Mouse (Mus musculus) hindbrain, embryonic 15.5 days (tissue): ENCODE data around the gene Gm7073. TPM values are rescaled to one million over a fixed set of nuclear protein-coding genes. Genes with fewer than 3 reads are reported as not detected.
A peak's percentile ranks its signal among the peaks of the same experiment; 100 is the strongest.

ENCODE experiments used
- ATAC-seq: fragments of 200-750 bp; cut with Nextera tagmentation; 2 replicates; pipeline ENCODE4 v1.8.0; 2017; ENCODE audit warnings: low read depth, moderate number of reproducible peaks, moderate TSS enrichment; ENCODE audit not compliant: low FRiP score
- H3K27ac ChIP-seq: fragments of 300-500 bp; sonication (generic); replicated peaks from 2 replicates; pipeline ENCODE4 v1.5.1; 2015; ENCODE audit warnings: mild to moderate bottlenecking, inconsistent platforms
- H3K27me3 ChIP-seq: fragments of 300-500 bp; sonication (generic); 2 replicates; pipeline ENCODE4 v1.6.1; 2015; ENCODE audit warnings: control low read depth, inconsistent platforms
- H3K36me3 ChIP-seq: fragments of 300-500 bp; sonication (generic); 2 replicates; pipeline ENCODE4 v1.6.1; 2015; ENCODE audit warnings: control low read depth, inconsistent platforms
- H3K4me1 ChIP-seq: fragments of 300-500 bp; sonication (generic); replicated peaks from 2 replicates; pipeline ENCODE4 v1.6.1; 2015; ENCODE audit warnings: control low read depth, inconsistent platforms
- H3K4me2 ChIP-seq: fragments of 300-500 bp; sonication (generic); 2 replicates; pipeline ENCODE4 v1.6.1; 2015; ENCODE audit warnings: moderate library complexity, mild to moderate bottlenecking, inconsistent platforms
- H3K4me3 ChIP-seq: fragments of 300-500 bp; sonication (generic); 2 replicates; pipeline ENCODE4 v1.5.1; 2015; ENCODE audit warnings: mild to moderate bottlenecking, inconsistent platforms
- H3K9ac ChIP-seq: fragments of 300-500 bp; sonication (generic); 2 replicates; pipeline ENCODE4 v1.6.1; 2015; ENCODE audit warnings: inconsistent platforms
- H3K9me3 ChIP-seq: fragments of 300-500 bp; sonication (generic); 2 replicates; pipeline ENCODE4 v1.6.1; 2016; ENCODE audit warnings: control low read depth, inconsistent platforms
- WGBS: fragments of 180-500 bp; shearing (Covaris S2); methylation state at CpG from one replicate; pipeline ENCODE4 v1.1.7; 2015; 5-methylcytosine and 5-hydroxymethylcytosine counted together
- microRNA counts: library from miRNA; unstranded; fragments of <30 nt; microRNA quantifications from one replicate; lab custom pipeline; 2016
- microRNA-seq: library from miRNA; unstranded; fragments of <30 nt; microRNA quantifications from one replicate; pipeline ENCODE4, GENCODE M21; 2016
- polyA plus RNA-seq: library from polyadenylated mRNA; unstranded; fragments of >200 nt; fragmentation: Nextera tagmentation; extraction: Ambion mirVana; gene quantifications from 2 replicates; pipeline ENCODE4 v1.2.1, GENCODE M21; 2015

The Gm7073 gene
- polyA plus RNA-seq, 1 experiment from 2014 or later: not detected

- Histone ChIP-seq H3K4me3 (no peak overlapping the region), H3K36me3 (no peaks in the 10 kb centered on the region), H3K4me1 (no peaks in the 10 kb centered on the region), H3K27me3 (no peaks in the 10 kb centered on the region), H3K27ac (no peak overlapping the region), H3K9ac (no peak overlapping the region), H3K9me3 (no peaks in the 10 kb centered on the region), H3K4me2 (no peak overlapping the region)
- WGBS: 8% methylated on average over 2 of the region's 2 CpGs
- no peak for ATAC-seq
These were observed 75.3 kb downstream of the Gm7073 start for GRCm38 (mm10) chrX:60463786-60464185.

- Histone ChIP-seq H3K36me3 (no peaks in the 10 kb centered on the region), H3K27me3 (no peaks in the 10 kb centered on the region), H3K27ac (no peak overlapping the region), H3K4me3 (no peak overlapping the region), H3K9me3 (no peaks in the 10 kb centered on the region), H3K4me2 (no peak overlapping the region), H3K9ac (no peak overlapping the region), H3K4me1 (no peaks in the 10 kb centered on the region)
- WGBS: 55% methylated on average over 4 of the region's 4 CpGs
- no peak for ATAC-seq
These were observed 124.4 kb downstream of the Gm7073 start for GRCm38 (mm10) chrX:60414563-60415111.

GRCm38 (mm10) chrX:60405681-60406080 is 133.4 kb downstream of the Gm7073 start:
- H3K27ac ChIP-seq: no peak overlapping the region
- no peaks in the 10 kb centered on the region for H3K4me1 ChIP-seq
- no peaks in the 10 kb centered on the region for H3K36me3 ChIP-seq
- 55% methylated on average over 4 of the region's 4 CpGs for WGBS
- no peak overlapping the region for H3K4me2 ChIP-seq
- no peak for ATAC-seq
- H3K9ac ChIP-seq: no peak overlapping the region
- no peaks in the 10 kb centered on the region for H3K27me3 ChIP-seq
- no peaks in the 10 kb centered on the region for H3K9me3 ChIP-seq
- H3K4me3 ChIP-seq: no peak overlapping the region

- H3K4me3 ChIP-seq: peak overlapping the region; percentile 58
- H3K9me3 ChIP-seq: no peaks in the 10 kb centered on the region
- H3K9ac ChIP-seq: peak overlapping the region; percentile 70
- 14% methylated on average over 17 of the region's 17 CpGs for WGBS
- no peaks in the 10 kb centered on the region for H3K36me3 ChIP-seq
- peak overlapping the region; percentile 85 for H3K27ac ChIP-seq
- H3K4me1 ChIP-seq: no peaks in the 10 kb centered on the region
- H3K27me3 ChIP-seq: no peaks in the 10 kb centered on the region
- ATAC-seq: peak; percentile 97
- peak overlapping the region; percentile 28 for H3K4me2 ChIP-seq
These were observed 134.4 kb downstream of the Gm7073 start for GRCm38 (mm10) chrX:60404668-60405044.

GRCm38 (mm10) chrX:60403764-60404667 is 135.0 kb downstream of the Gm7073 start:
- no peaks in the 10 kb centered on the region for H3K4me1 ChIP-seq
- H3K36me3 ChIP-seq: no peaks in the 10 kb centered on the region
- peak overlapping the region; percentile 76 for H3K9ac ChIP-seq
- 25% methylated on average over 41 of the region's 126 CpGs for WGBS
- peak overlapping the region; percentile 63 for H3K4me2 ChIP-seq
- ATAC-seq: peak; percentile 84
- H3K27me3 ChIP-seq: no peaks in the 10 kb centered on the region
- no peaks in the 10 kb centered on the region for H3K9me3 ChIP-seq
- peak overlapping the region; percentile 58 for H3K4me3 ChIP-seq
- peak overlapping the region; percentile 85 for H3K27ac ChIP-seq

GRCm38 (mm10) chrX:60403062-60403763 is 135.8 kb downstream of the Gm7073 start:
- H3K27me3 ChIP-seq: no peaks in the 10 kb centered on the region
- H3K4me2 ChIP-seq: peak overlapping the region; percentile 63
- peak overlapping the region; percentile 58 for H3K4me3 ChIP-seq
- H3K4me1 ChIP-seq: no peaks in the 10 kb centered on the region
- peak overlapping the region; percentile 76 for H3K9ac ChIP-seq
- peak overlapping the region; percentile 69 for H3K27ac ChIP-seq
- no peaks in the 10 kb centered on the region for H3K9me3 ChIP-seq
- no peak; the same call in 1 of the 2 replicates for ATAC-seq
- no peaks in the 10 kb centered on the region for H3K36me3 ChIP-seq
- 22% methylated on average over 43 of the region's 46 CpGs for WGBS

GRCm38 (mm10) chrX:60394292-60394691 is 144.8 kb downstream of the Gm7073 start:
- Histone ChIP-seq H3K36me3 (no peaks in the 10 kb centered on the region), H3K9me3 (no peaks in the 10 kb centered on the region), H3K9ac (no peak overlapping the region), H3K4me3 (no peak overlapping the region), H3K27me3 (no peaks in the 10 kb centered on the region), H3K27ac (no peak overlapping the region), H3K4me1 (no peaks in the 10 kb centered on the region), H3K4me2 (no peak overlapping the region)
- 63% methylated on average over 4 of the region's 4 CpGs for WGBS
- ATAC-seq: no peak

- Histone ChIP-seq H3K4me2 (no peak overlapping the region), H3K9ac (no peak overlapping the region), H3K9me3 (no peaks in the 10 kb centered on the region), H3K36me3 (no peaks in the 10 kb centered on the region), H3K4me1 (no peaks in the 10 kb centered on the region), H3K27ac (no peak overlapping the region), H3K27me3 (no peaks in the 10 kb centered on the region), H3K4me3 (no peak overlapping the region)
- 100% methylated on average over 1 of the region's 1 CpGs for WGBS
- no peak for ATAC-seq
These were observed 152.2 kb downstream of the Gm7073 start for GRCm38 (mm10) chrX:60386852-60387251.

MicroRNA genes within 50 kb of the gene (microRNA counts, 519-probe panel; counts per million panel counts)
- microRNA mmu-miR-505 (lab: Ali Mortazavi, UCI): 2,074 counts per million, percentile 19 among the panel's probes with 10 or more counts

Small RNAs within 50 kb of the gene (microRNA-seq; reads per million reads assigned to microRNA genes)
- gene Mir505: 206 reads per million, percentile 60 among the genes with 10 or more reads in this experiment

Other genes starting within 250 kb of the Gm7073 start
- gene Atp11c, start 53.4 kb upstream of the Gm7073 start, polyA plus RNA-seq: 10.2 and 11.7 TPM in 2 replicates